Mouse (Mus musculus): Measurements from ENCODE around the gene Chtf18.

Gene Chtf18

DNA sequence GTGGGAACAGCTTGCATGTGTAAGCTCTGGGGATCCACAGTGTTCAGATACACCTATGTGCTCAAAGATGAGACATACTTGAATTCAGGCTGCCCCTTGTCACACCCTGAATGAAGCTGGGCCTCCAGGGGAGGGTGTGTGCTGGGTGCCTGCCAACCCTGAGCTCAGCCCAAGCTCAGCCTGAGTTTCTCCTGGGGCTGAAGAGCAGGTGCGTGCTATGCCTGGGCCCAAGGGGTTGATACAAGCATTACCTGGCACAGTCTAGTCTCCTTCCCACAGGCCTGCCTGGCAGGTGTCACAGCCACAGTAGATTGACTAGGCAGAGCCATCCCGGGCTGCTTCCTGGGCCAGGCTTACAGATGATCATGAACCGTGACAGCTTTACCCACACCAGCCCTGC lies 8.5 kb upstream of the Chtf18 start, which contains the start of gene Mslnl:
TSS of gene Mslnl (plus strand) at position 298 of the 400 bp plus-strand sequence.
- DNase-seq (ENCODE audit: inconsistent age in 2 of 2, low spot score in 1 of 2) = no peak

DNA sequence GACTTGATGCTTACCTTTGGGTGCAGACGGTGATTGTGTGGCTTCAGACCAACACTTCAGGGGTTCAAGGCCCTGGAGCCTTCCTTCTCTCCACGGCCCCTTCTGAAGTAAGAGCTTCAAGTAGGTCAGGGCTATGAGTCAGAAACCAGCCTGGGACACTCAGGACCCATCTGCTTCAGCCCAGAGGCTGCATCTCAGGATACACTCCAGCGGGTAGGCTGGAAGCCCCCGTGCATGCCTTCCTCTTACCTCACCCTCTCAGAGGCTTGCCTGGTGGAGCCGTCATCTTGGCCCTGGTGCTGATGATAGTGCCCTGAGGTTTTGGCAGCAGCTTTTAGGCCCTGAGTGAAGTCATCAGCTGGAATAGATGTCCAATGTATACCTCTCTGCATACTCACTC lies 8.0 kb upstream of the Chtf18 start:
- DNase-seq (ENCODE audit: inconsistent age in 2 of 2, low spot score in 1 of 2) = peak; percentile 77 to 78

DNA sequence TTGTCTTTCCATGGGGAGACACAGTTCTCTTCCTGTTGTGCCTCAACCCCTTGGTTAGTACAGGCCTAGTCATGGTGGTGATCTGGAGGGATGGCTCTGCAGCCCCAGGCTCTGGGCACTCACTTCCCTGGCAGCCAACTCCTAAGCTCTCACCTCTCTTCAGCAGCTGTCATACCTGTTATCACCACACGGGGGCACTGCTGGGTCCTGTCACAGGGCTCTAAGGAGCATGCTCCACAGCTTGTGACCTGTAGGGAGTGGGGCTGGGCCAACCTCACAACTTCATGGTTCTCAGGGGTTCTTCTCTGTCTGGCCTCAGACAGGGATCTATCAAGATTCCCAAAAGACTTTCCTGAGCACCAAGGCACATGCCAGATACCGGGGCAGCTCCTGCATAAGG lies 4.9 kb upstream of the Chtf18 start:
- DNase-seq (ENCODE audit: inconsistent age in 2 of 2, low spot score in 1 of 2) = peak; percentile 84 to 95

DNA sequence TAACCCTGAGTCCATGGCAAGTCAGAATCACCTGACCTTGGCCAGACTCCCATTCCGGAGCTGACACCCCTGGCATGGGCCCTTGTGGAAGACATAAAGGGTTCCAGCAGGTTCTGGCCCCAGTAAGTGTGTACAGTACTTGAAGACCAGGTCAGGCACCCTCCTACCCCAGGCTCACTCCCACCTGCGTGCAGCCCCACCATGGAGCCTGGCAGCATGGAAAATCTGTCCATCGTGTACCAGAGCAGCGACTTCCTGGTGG lies 721 bp upstream of the Chtf18 start:
- DNase-seq (ENCODE audit: inconsistent age in 2 of 2, low spot score in 1 of 2) = no peak

DNA sequence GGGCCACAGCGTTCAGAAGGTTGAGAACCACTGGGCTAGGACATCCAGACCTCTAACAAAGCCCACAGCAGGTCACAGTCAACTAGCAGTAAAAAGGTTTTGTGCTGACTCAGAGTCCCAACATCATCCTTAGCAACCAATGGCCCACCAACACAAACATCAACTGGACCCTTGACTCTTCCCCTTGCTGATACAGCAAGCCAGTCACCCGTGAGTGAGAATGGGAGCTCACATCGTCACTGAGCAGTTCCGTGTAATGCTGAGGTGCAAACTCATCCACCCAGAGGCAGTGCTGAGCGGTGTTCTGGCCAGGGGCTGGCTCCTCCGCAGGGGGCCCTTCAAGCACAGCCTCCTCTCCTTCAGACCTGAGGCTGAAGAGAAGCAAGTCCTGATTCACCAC lies 2.0 kb downstream of the Chtf18 start:
- DNase-seq (ENCODE audit: inconsistent age in 2 of 2, low spot score in 1 of 2) = no peak

DNA sequence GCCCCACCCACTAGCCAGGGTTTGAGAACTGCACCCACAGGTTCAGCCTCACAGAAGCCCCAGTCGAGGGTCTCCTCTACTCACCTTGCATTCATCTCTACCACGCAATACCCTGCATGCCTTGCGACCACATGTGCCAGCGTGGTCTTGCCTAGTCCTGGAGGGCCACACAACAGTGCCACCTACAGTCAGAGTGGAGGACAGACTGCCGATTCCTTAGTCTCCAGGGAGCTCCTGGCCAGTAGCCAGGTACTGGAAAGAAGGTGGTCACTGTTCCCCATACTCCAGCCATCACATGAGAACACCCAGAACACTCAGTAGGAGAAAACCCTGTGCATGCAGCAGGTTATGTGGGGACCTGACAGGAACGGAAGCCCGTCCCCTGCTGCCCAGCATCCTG lies 3.3 kb downstream of the Chtf18 start:
- no peak for DNase-seq (ENCODE audit: inconsistent age in 2 of 2, low spot score in 1 of 2)

DNA sequence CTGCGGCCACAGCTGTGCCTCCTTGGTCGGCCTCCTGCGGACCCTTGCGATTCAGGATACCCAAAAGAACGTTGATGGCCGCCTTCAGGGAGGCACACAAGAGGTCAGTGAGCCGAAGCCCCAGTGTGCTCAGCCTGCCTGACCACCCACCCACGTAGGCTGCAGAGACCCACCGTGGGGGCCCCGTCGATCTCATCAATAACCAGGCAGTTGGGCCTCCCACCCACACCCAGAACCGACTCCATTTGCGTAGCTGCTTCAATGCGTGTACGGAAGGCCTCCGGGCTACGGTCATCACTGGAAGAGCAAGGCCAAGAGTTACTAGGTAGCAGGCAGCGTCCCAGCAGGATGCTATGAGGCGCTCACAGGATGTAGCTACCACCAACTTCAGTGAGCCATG lies 3.7 kb downstream of the Chtf18 start:
- DNase-seq (ENCODE audit: inconsistent age in 2 of 2, low spot score in 1 of 2) = no peak

DNA sequence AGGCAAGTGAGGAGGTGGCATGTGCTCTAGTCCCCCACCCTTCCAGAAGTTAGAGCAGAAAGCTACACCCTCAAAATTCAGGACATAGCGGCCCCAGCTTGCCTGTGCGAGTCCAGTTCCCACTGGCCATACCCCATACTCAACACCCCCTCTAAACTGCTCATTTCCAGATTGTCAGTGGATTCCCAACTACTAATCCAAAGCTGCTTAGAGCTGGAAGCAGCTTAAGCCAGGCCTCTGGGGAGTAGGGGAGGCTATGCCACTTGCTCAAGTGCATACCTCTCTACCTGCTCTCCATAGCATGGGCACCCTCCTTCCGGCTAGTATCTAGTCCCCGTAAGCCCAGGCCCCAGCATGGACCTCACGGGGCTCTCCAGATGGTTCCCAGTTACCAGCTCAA lies 5.7 kb downstream of the Chtf18 start:
- DNase-seq (ENCODE audit: inconsistent age in 2 of 2, low spot score in 1 of 2) = no peak

DNA sequence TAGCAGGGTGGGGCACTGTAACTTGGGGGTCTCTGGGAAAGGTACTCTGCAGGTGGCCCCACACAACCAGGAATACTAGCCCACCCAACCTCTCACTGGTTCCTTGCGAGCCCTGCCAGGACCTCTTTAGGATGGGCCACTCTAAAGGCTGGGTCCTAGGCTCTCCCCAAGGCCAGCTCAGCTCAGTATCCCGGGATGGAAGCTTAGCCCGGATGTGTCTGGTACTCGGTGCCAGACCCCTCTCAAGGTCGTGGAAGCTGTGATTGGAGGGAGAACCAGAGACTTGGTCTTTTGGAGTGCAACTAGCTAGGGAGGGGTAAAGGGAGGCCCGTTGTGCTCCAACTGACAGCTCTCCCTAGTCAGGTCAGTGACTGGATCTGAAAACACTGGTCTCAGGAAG lies 9.5 kb downstream of the Chtf18 start:
- DNase-seq (ENCODE audit: inconsistent age in 2 of 2, low spot score in 1 of 2) = peak in 1 of 2 experiments; percentile 44

DNA sequence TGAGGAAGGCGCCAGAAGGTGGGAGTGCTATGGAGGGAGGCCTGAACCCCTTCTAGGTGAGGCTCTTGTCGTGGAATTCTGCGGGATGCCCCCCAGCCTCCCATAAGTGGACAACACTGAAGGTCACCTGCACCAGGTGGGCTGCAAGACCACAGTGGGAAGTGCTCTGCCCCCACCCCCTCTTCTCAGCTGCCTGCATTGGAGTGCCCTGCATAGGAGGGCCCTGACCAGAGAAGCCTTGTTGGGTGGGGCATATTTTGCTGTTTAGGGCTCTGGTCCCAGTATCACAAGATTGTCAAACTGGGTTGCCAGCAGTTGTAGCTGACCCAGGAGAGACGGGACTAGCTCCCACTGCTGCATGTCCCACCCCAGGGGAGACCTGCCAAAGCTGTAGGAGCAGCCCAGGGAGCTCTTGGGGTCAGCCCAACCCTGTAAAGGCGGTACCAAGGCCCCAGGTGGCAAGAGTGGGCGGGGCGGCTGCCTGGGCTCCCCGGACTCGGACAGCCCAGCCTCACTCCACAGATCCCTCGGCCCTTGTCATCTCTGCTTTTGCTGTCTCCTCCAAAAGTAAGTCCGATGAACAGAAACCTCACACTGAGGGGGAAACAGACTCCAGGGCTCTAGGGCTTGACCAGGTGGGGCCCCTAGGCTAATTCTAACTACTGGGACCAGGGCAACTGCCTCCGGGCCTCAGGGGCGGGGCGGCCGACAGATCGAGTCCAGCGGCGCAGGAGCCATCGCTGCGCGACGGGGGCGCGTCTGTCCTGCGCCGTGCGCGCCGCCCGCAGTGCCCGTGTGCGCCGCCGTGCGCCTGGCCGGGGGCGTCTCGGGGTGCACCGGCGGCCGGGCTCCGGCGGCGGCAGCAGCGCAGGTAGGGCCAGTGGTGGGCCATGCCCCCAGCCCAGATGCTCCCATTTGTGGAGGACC lies 10.2 kb downstream of the Chtf18 start, which contains the start of gene Gng13:
TSS of gene Gng13 (plus strand) at position 461 of the 927 bp plus-strand sequence.
- peak in 1 of 2 experiments; percentile 70 for DNase-seq (ENCODE audit: inconsistent age in 2 of 2, low spot score in 1 of 2)

DNA sequence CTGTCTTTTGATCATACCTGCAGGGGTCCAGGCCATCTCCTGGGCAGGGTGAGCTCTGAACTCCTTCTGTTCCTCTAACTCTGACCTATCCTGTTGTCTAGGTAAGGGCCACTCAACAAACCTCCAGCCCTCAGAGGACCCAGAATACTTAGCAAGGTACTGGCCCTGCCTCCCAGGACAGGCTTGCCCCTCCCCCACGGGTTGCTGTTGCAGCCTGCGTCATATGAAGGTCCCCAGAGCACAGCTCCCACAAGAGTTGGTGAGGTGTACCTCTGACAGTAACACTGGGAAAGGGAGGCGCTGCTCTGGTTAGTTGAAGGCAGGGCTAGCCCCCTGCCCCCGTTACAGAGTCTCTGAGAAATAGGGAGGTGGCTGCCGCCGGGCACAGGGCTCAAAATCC lies 11.1 kb downstream of the Chtf18 start:
- DNase-seq (ENCODE audit: inconsistent age in 2 of 2, low spot score in 1 of 2) = no peak

DNA sequence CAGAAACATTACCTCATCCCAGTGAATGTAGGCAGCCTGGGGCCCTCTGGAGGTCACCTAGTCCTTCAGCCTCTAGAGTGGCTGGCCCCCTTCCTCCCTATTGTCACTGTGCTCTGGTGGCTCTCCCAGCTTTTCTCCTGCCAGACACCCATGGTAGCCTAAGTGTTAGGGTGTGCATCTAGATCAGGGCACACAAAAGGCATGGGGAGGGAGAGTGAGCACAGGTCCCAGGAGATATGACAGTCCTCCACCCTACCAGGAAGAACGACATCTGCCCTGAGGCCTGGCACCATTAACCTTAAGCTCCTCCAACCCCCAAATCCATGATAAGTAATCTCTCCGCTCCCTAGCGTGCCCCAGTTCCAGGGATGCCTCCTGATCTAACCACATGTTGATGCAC lies 11.6 kb downstream of the Chtf18 start:
- no peak for DNase-seq (ENCODE audit: inconsistent age in 2 of 2, low spot score in 1 of 2)

DNA sequence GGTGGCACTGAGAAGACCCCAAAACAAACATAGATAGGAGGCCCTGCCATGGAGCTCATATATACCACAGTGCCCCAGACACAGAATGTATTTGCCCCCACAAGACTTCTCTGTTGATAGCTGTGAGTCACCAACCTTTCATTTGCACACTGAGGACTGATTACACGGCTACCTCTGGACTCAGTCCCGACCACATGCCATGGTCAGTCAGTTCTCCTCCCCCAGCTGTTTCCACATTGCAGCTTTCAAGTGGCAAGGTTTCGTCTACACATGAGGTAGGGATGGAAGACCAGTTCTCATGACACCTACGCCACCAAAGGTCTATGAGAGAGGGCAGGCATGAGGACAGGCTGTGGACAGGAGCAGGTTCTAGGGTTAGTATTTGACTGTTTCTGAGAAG lies 16.1 kb downstream of the Chtf18 start:
- no peak for DNase-seq (ENCODE audit: inconsistent age in 2 of 2, low spot score in 1 of 2)

DNA sequence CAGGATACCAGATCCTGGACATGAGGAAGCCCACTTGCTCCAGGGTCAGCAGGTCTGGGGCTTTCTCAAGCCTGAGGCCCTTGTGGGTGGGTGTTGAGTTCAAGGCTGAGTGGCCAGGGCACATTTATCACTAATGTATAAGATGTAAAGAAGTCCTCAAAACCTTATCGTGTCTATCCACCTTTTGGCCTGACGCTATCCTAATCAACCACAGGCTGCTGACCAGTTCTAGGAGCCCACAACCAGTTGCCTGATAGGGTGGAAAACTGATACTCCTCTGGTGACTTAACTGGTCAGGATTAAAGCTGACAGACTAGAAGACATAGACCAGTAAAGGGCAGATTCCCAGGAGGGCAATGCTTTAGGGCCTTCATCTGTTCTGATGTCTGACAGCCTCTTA lies 17.2 kb downstream of the Chtf18 start:
- DNase-seq (ENCODE audit: inconsistent age in 2 of 2, low spot score in 1 of 2) = no peak

DNA sequence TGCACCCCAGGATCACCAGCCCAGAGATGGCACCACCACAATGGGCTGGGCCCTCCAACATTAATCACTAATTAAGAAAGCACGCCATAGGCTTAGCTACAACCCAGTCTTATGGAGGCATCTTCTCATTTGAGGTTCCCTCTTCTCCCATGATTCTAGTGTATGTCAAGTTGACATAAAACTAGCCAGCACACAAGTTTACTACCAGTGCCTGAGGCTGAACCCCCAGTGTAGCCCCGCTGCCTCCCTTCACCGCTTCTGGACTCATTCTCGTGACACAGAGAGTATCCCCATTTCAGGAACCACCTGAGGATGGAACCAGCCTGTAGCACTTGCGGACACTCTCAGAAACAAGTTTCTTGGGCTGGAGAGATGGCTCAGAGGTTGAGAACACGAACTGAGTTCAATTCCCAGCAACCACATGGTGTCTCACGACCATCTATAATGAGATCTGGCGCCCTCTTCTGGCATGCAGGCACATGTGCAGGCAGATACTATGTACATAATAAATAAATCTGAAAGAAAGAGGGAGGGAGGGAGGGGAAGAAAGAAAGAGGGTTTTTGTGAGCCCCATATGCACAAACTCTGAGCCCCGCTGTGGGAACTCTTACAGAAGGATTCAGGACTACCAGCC lies 26.2 kb downstream of the Chtf18 start:
- DNase-seq (ENCODE audit: inconsistent age in 2 of 2, low spot score in 1 of 2) = no peak

DNA sequence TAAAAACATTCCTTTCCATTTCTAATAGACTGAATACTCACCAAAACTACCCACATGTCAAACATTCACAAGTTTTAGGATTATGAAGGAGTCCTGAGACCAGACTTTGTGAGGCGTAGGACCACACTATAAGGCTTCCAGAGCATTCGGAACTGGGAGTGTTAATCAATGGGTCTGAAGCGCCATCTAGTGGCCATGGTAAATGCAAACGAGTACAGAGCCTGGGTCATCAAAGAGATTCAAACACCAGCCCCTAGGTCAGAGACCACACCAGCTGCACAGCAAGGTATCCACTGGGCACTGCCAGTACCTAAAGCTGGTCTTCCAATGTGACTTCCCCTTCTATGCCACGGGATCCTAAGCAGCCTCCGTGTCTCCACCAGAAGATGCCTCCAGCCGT lies 28.8 kb downstream of the Chtf18 start:
- peak; percentile 63 to 90 for DNase-seq (ENCODE audit: inconsistent age in 2 of 2, low spot score in 1 of 2)

DNA sequence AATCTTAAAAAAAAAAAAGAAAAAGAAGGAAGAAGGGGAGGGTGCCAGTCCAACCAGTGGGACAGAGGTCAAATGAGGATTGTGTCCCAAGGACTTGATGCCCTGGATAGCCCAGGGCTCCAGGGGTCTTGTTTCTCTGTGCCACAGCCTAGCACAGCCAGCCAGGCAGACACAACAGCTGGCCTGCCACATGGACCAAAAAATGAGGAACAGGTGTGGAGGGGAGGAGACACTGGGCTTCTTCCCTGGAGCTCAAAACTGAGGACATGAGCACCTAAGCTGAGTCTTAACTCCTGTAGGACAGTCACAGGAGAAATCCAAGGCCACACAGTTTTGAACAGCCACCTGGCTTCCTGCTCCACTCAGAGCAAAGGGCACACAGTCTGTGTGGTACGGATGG lies 31.0 kb downstream of the Chtf18 start:
- no peak for DNase-seq (ENCODE audit: inconsistent age in 2 of 2, low spot score in 1 of 2)

DNA sequence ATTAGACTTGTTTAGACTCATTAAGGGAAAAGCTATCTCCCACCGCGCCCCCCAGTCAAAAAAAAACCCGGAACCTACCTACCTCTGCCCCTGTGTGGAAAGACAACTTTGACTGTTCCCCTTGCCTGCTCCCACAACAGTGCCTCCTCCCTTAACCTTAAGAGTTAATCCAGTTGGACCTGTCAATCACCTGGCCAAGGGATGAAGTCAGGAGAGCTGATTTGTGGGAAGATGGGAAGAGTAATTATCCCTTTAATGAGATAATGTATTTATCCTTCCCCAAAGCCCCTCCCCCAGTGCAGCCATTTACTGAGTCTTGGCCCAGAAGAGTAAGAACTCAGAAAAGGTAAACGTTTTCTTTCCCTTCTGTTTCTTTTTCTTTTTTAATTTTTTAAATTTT lies 38.3 kb downstream of the Chtf18 start:
- DNase-seq (ENCODE audit: inconsistent age in 2 of 2, low spot score in 1 of 2) = no peak

DNA sequence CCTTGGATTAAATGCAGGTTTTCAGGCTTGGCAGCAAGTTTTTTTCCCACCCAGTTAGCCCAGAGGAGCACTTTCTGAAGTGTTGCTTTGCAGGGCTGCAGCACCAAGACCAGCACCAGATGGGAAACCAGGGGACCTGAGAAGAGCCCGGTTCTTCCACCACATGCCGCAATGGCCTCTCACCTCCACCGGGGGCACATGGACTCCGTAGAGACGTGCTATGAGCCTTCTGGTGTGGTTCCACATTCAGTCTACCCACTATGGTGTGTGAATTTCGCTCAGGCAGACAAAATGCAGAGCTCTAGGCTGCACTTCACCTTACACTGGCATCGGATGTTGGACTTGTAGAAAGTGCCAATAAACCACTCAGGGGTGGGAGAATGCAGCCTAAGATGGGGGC lies 40.9 kb downstream of the Chtf18 start:
- DNase-seq (ENCODE audit: inconsistent age in 2 of 2, low spot score in 1 of 2) = no peak

DNA sequence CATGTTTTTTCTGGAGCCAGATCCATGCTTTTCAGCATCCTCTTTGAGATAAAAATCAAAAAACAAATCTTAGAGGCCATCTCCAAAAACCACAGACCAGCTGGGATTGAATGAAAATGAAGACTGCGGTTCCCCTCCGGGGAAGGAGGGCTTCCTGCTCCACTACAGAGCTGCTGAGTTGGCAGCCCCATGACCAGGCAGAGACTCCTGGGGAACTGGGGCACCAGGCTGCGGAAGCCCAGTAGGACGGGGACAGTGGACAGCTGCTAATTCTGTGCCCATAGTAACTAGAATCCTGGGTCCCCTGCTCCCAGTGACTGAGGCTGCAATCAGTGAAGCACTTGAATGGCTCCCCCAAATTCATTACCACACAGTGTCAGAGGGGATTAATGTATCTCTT lies 45.6 kb downstream of the Chtf18 start:
- DNase-seq (ENCODE audit: inconsistent age in 2 of 2, low spot score in 1 of 2) = no peak

DNA sequence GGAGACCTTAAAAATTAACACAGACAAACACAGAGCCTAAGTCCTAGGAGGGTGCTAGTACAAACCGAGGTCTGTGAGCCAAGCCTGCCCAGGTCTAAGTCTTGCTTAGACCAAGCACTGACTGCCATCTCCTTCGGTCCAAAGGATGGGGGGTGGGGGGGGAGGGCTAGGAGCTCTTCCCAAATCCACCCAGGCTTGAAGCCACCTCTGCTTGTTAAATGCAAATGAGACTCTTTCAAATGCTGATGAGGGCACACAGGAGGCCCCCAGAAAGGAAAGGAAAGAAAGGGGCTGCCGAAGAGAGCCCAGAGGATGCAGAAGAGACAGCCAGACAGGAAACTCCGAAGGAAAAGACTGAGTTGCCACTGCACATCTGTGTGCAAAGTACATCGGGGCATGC lies 47.4 kb downstream of the Chtf18 start:
- no peak for DNase-seq (ENCODE audit: inconsistent age in 2 of 2, low spot score in 1 of 2)

DNA sequence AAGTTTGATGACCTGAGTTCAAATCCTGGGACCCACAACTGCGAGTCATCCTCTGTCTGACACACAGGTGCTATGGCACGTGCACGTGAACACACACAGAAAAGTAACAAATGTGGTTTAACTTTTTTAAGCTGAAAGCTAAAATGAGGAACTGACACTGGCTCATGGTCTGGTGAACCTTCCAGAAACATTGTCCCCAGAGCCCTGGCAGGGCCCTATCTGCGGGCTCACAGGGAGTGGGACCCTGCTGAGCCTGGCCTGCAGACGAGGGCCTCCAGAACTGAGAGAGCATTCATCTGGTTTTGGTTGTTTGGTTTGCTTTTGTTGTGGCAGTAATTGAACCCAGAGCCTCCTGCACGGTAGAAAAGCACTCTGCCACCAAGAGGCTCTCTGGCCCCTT lies 49.2 kb downstream of the Chtf18 start:
- DNase-seq (ENCODE audit: inconsistent age in 2 of 2, low spot score in 1 of 2) = no peak

DNA sequence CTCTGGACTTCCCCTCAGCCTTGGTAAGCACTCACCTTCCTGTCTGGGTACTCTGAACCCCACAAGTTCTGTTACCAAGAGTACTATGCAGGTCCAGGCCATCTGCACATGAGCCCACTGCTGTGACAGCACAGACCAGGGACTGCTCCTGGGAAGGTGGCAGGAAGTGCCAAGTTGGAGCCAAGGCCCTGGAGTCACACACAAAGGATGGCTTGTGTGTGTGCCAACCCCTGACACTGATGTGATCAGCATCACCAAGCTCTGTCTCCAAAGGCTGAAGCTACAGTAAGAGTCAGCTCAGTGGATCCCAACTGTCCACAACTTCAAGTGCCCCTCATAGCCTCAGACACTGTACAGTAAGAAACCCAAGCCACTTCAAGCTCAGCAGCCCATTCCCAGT lies 54.2 kb downstream of the Chtf18 start:
- DNase-seq (ENCODE audit: inconsistent age in 2 of 2, low spot score in 1 of 2) = no peak
